Mouse (Mus musculus): ENCODE results near the gene Nsl1.

DNA sequence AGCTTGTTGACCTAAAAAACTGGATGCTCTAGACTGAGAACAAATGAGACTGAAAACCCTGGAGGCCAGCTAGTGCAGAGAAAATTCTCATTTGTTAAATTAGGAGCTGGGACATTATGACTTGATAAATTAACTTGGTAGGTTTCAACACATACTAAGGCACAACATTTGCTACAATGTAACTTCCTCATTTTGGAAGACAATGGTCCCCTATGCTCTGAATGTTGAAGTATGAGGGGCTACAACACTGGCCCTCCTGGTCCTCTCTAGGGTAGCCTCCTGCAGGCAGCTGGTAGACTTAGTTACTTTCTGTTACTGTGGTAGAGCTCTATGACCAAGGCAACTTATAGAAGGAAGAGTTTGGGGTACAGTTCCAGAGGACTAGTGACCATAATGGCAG lies 21.5 kb upstream of the Nsl1 start:
- TF ChIP-seq MAFK (IDR thresholded peaks at IDR 0.05; ENCODE audit: insufficient read depth, low read depth, low read length) (no peak), ZC3H11A (IDR thresholded peaks at IDR 0.05; ENCODE audit: borderline replicate concordance, low read depth, low read length) (no peak)

Measured in ES-E14 (cell line).